Mouse (Mus musculus) left cerebral cortex, adult 2 months (tissue): ENCODE measurements at regions not wholly inside any gene's neighbourhood (a gene's known extent, or its start where the extent isn't known, plus 50 kb on each side); places are given as distances from the start of the nearest gene placed in this dataset.
"Not testable (repeated sequence)": the region's sequence is repeated elsewhere in the genome, so short reads cannot be mapped to it uniquely, and the experiment has no call there.

Source experiments
- DNase-seq, 2 experiments: peaks; one replicate each; pipeline ENCODE4 v3.0.0; 2021 to 2022; ENCODE audit warnings: low spot score in 2 of 2, mixed read lengths in 1 of 2; ENCODE audit errors: extremely low spot score in 1 of 2
- H3K27ac ChIP-seq: fragments of 200-600 bp; 2 replicates; pipeline ENCODE4 v1.8.1; 2022
- H3K4me3 ChIP-seq: fragments of 200-600 bp; 2 replicates; pipeline ENCODE4 v1.8.1; 2022
- CTCF ChIP-seq: fragments of 200-600 bp; IDR thresholded peaks from 2 replicates; pipeline ENCODE4 v1.8.1; 2022; ENCODE audit warnings: antibody characterized with exemption, mild to moderate bottlenecking, moderate library complexity
- intact Hi-C: fragments of 180-260 bp; cut with DNase I; formaldehyde crosslinking; loops from one replicate; pipeline ENCODE4 v1.15.1; 2025

DNA sequence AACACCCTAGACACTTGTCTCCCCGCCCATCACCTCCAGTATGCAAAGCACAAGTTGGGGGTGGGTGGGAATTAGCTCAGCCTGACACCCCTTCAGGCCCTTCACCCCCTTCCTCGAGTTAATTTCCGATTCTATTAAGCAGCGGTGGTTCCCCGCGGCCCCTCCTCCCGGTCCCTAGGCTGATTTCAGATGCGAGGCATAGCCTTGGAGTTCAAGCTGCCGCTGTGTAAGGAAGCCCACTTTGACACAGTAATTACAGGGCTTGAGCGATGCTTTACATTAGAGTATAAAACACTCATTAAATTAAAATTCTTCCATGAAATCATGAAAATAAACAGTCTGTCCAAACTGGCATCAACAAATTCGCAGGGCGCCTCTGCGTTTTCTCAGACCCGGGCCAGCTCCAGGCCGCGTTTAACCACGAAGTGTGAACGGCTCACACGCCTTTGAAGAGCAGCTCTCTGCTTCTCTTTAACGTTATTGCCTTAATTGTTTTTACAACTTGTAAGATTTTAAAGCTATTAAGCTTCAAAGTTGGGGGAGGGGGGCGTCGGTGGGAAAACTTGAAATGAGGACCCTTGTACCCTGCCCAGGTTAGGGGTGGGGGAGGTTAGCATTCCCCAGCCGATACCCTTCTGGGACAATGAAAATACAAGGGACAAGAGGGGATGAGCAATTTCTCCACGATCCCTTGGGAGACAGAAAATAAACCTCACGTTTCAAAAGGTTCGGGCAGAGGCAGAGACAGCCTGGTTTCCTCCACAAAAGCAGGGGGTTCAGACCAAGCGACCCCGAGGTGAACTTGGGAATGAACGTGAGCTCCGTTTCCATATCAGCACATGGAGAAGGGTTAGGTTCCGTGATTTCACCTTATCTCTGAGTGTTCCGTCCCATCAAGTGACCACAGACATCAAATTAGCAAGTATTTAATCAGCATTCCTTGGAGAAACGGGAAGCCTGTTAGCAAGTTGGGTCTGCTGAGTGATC, 114.4 kb downstream of the Dicer1 start:
- no peak for TF ChIP-seq CTCF
- no peak for DNase-seq
- intact Hi-C loops, result no loop called here
- Histone ChIP-seq H3K27ac (no peak overlapping the region), H3K4me3 (no peak overlapping the region)

DNA sequence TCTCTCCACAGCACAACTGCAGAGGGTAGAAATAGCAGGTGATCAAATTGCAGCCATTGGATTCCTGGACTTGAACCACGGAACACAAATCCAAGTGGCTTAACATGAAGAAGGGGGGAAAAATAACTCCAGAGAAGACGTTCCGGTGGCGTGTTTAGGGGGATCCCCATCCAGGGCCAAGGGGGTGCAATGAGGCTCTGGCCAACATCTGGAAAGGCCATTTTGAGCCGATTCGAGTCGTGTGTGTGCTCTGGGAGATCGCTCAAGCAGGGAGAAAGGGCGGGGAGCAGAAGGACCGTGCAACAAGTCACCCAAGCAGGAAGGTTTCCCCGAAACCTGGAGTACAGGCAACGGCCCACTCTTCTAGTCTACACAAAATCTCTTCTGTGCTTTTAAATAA, 115.3 kb downstream of the Dicer1 start:
- no peak overlapping the region for H3K27ac ChIP-seq
- TF ChIP-seq CTCF, result no peak
- H3K4me3 ChIP-seq, result no peak overlapping the region
- intact Hi-C loops, result no loop called here
- DNase-seq, result no peak

DNA sequence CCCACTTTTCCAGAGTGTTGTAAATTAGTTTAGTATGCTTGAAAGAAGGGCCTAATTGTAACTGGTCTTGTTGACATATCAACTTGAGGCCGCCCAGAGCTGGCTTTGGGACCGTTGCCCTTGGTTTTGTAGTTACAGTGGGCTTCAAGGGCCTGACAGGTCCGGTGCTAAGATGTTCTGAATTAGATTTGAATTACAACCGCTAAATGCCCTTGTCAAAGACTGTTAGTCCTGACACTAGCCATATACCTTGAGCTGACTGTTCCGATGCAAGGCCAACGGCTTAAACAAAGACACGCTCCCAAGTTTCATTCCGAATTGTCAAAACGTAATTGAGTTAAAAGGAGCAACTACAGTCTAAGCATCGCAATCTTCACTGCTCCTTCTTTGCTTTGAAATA, 116.9 kb downstream of the Dicer1 start:
- Histone ChIP-seq H3K27ac (no peak overlapping the region), H3K4me3 (no peak overlapping the region)
- no peak for DNase-seq
- no peak for TF ChIP-seq CTCF
- intact Hi-C loops, result no loop called here

DNA sequence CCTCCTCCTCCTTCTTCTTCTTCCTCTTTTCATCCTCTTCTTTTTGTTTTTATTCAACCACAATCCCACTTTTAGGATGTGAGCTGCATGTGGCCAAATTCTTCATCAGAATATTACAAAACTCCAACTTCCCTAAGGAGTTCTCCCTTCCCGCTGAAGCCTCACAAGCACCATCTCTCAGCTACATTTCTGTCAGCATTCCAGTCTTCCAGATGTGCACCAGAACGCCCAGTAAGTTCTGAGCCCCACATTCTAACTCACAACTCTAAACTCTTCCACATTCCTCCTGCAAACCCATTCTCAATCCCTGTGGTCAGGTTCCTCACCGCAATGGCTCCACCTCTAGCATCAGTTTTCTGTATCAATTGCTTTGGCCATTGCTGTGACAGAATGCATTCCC, 121.2 kb downstream of the Dicer1 start:
- intact Hi-C loops, result no loop called here
- no peak for DNase-seq
- Histone ChIP-seq H3K27ac (no peak overlapping the region), H3K4me3 (no peak overlapping the region)
- TF ChIP-seq CTCF, result no peak

DNA sequence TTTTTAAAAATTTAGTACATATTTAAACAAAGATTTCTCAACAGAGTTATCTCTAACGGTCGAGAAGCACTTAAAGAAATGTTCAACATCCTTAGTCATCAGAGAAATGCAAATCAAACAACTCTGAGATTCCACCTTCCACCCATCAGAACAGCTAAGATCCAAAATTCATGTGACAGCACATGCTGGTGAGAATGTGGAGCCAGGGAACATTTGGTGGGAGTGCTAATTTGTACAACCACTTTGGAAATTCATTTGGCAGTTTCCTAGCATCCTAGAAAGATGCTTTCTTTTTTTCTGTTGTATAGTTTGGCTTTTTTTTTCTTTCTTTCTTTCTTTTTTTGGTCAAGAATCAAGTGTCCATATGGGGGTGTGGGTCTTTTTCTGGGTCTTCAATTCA, 122.3 kb downstream of the Dicer1 start:
- DNase-seq, result no peak
- Histone ChIP-seq H3K27ac (no peak overlapping the region), H3K4me3 (no peak overlapping the region)
- TF ChIP-seq CTCF, result no peak
- intact Hi-C loops, result no loop called here

DNA sequence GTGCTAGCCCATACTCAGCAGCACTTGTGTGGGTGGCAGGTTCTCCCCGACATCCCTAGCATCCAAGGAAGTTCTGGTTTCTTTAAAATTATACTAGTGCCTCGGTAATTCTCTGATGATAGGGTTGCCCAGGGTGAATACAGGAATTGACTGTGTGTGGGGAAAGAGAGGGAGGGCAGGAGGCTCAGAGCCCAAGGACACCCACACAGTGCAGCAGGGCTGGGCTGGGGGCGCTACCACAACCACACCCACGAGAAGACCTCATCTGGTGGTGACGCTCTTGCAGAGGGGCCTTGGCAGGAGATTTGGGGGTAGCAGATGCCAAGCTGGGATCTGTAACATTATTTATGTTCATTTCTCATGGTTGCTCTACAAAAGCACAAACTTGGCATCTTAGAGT, 125.7 kb downstream of the Dicer1 start:
- no peak for DNase-seq
- no peak for TF ChIP-seq CTCF
- Histone ChIP-seq H3K27ac (no peak overlapping the region), H3K4me3 (no peak overlapping the region)
- intact Hi-C loops, result no loop called here

DNA sequence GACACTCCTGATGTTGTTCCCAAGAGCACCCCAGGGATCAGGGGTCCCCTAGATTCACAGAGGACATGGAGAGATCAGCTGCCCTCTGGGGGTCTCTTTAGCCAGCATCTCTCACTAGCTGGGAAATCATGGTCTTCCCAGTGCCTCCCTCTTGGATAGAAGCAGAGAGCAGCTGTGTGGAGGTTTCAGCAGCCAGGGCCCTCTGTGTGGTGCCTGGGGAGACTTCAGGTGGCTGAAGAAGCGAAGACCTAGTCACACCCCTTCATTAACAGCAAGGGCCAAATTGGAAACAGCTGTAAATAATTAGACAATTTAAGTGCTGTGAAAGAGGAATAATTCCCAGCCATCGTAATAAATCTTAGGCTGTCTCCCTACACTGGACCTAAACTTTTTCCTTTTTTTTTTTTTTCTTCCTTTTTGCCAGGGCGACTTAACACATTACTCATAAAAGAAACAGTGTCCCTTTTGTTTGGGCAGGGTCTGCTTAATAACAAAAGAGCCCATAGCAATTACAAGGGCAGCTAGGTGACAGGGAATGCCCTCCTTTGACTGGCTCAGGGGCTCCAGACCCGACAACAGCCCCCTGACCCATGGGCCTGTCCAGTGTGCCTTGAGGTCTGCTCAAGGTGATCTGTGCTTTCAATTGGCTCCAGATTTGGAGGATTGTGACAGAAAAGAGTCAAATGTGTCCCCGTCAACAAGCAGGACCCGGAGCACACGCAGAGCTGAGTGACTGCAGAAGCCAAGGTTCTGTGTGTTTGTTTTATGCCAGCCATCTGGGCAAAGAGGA, 127.7 kb downstream of the Dicer1 start:
- no peak for TF ChIP-seq CTCF
- Histone ChIP-seq H3K4me3 (no peak overlapping the region), H3K27ac (no peak overlapping the region)
- intact Hi-C loops, result no loop called here
- DNase-seq, result no peak

DNA sequence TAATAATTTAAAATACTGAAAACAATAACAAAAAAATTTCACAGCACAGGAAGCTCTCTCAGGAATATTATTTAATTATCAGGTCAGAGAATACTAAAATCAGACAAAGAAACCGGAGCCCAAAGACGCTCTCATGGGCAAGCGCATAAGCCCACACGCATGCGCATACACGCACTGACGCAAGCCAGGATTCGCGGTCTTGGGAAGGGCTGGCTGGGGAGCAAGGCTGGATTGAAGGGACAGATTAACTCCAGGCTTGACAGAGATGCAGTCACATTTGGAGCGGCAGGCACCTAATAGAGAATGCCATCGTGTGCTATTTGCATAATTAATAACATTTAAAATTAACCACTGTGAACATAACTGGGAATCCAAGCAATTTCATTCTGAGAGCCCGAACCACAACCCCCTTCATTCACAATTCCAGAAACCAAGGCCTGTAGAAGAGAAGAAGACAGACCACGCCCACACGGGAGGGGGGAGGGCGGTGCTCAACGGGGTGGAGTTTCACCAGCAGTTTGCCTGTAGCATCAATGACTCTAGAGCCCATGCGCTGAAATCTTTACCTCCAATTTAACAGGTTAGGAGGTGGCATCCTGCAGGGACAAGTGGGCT, 134.5 kb downstream of the Dicer1 start:
- intact Hi-C loops, result no loop called here
- TF ChIP-seq CTCF, result no peak
- Histone ChIP-seq H3K4me3 (peak overlapping the region; percentile 39), H3K27ac (peak overlapping the region; percentile 69)
- DNase-seq, result peak; percentile 58 to 68

DNA sequence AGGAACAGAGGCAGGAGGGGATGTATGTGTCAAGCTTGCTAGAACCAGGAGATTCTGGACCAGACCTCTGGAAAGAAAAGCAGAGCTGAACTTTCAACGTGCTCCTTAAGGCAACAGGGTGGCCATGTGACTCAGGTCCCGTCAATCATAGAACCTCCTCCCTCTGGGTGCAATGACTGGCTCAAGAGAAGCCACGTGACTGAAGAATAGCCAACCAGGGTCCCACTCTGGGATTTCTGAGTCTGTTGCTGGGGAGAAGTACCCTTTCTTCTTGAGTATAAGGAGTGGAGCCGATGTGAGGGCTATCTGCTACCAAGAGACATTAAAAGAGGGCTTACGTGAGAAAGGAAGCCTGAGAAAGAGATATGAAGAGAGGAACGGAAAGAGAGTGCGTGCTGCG, 137.5 kb downstream of the Dicer1 start:
- Histone ChIP-seq H3K4me3 (no peak overlapping the region), H3K27ac (no peak overlapping the region)
- TF ChIP-seq CTCF, result no peak
- DNase-seq, result no peak
- intact Hi-C loops, result no loop called here

DNA sequence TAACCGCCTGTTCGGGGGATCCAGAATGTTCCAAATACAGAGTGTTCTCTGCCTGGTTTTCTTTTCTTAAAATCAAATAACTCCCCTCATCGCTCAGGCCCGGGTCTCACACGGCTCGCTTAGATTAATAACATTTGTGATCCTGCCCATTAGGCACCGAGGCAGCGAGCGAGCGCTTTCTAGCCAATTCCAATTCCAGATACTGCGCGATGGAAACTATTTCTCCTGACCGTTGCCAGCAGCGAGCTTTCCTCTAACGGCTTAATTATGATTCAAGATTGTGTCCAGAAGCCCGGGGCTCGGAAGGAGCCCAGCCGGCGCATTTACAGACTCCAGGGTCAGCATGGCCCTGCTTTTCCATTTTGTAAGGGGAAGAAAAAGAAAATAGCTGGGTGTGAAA, 136.6 kb upstream of the Gsc start:
- no peak for TF ChIP-seq CTCF
- DNase-seq, result no peak
- H3K27ac ChIP-seq, result no peak overlapping the region
- no peak overlapping the region for H3K4me3 ChIP-seq
- intact Hi-C loops, result no loop called here

DNA sequence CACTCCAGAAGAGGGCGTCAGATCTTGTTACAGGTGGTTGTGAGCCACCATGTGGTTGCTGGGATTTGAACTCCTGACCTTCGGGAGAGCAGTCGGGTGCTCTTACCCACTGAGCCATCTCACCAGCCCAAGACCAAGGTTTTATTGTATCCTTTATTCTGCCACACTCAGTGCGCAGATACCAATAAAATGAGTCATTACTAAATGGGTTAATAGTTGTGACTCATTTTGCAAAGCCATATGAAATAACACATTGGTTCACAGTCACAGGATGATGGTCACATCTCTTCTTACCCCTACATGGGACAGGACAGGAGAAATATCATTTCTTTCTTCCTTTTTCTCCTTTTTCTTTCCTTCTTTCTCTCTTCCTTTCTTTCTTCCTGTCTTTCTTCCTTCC, 135.8 kb upstream of the Gsc start:
- intact Hi-C loops, H3K4me3 ChIP-seq, H3K27ac ChIP-seq, DNase-seq: not testable (repeated sequence)

DNA sequence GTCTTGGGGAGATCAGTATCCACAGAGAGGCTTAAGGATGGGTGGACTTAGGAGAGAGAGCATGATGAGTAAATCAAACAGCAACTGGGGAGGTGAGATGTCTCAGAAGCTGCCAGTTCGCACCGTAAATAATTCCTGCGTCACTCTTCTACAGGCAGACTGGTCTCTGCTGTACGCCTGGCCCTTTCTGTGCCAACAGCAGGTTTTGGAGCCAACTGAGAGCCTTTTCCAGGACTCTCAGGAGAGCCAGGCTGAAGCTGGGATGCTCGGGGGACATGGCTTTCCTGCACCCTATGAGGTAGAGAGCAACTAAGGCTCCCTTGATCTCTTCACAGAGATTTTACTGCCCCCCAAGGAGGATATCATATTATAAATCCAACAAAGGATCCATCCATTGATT, 134.3 kb upstream of the Gsc start:
- no peak for TF ChIP-seq CTCF
- no peak overlapping the region for H3K4me3 ChIP-seq
- intact Hi-C loops, result no loop called here
- no peak for DNase-seq
- no peak overlapping the region for H3K27ac ChIP-seq
